Comparison of ENCODE assay signal across 15 mouse cellular contexts in the genomic region with DNA sequence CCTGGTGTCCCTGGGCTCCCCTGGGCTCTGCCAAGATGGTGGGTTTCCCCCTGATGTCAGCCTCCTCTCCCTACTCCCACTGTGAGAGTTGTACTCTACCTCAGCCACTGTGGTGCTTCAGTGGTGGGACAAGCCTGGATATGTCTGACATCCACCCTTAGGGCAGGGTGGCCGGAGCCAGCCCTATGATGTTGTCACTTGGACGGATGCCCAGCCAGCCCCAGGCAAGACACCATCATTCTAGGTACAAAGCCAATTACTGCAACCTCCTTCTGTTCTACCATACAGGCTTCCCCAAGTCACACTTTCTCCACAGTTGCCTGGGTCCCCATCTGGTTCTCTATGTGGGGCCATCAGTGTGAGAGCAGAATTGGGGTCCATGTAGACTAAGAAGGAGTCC.
DNase-seq lines count a peak whose midpoint lies in the region.
"Had no signal": no experiment of that assay in that cellular context is flagged by ENCODE, and none has a peak within 500 bp of the region (broad histone marks: within the 10 kb centered on the region; RNA-seq: fewer than 3 reads in every experiment).

No protein-coding gene starts in this region.

- no peaks in the 10 kb centered on the region for H3K27me3 ChIP-seq in limb, embryonic 10.5 days (ENCODE audit: low read depth, poor library complexity, severe bottlenecking)
- H3K27me3 ChIP-seq: lung, embryonic 15.5 days; midbrain, embryonic 15.5 days; neural tube, embryonic 13.5 days had no signal

- intact Hi-C loops in heart, postnatal 14 days (cut with DNase I), result no loop called here
- intact Hi-C loops in left cerebral cortex, postnatal 14 days (cut with DNase I), result no loop called here

- no peaks in the 10 kb centered on the region for H3K36me3 ChIP-seq in limb, embryonic 10.5 days
- H3K36me3 ChIP-seq: G1E; heart, embryonic 10.5 days; lung, embryonic 15.5 days; midbrain, embryonic 15.5 days; neural tube, embryonic 13.5 days had no signal

- WGBS in limb, embryonic 10.5 days, result 76% methylated on average over 2 of the region's 2 CpGs

- H3K9me3 ChIP-seq in limb, embryonic 10.5 days (replicated peaks), result no peaks in the 10 kb centered on the region
- H3K9me3 ChIP-seq: G1E; heart, embryonic 10.5 days; lung, embryonic 15.5 days; midbrain, embryonic 15.5 days; neural tube, embryonic 13.5 days had no signal

- H3K4me3 ChIP-seq in limb, embryonic 10.5 days, result no peak overlapping the region
- H3K4me3 ChIP-seq: heart, embryonic 10.5 days; lung, embryonic 15.5 days; midbrain, embryonic 15.5 days; neural tube, embryonic 13.5 days had no signal

- peaks cover 30% of the 10 kb centered on the region for H3K4me1 ChIP-seq in limb, embryonic 10.5 days
- H3K4me1 ChIP-seq: lung, embryonic 15.5 days; midbrain, embryonic 15.5 days had no signal

- 0 out of 2 replicates have a peak overlapping the region, but pooled peaks have one; percentile 50 for H3K27ac ChIP-seq in limb, embryonic 10.5 days
- H3K27ac ChIP-seq: heart, embryonic 10.5 days; lung, embryonic 15.5 days; midbrain, embryonic 15.5 days; neural tube, embryonic 13.5 days had no signal

- DNase-seq in heart, adult 11 months, result peak; percentile 82
- no peak for DNase-seq in heart, postnatal 14 days
- peak; percentile 20 for DNase-seq in retina, postnatal 1 day
- no peak for DNase-seq in retina, embryonic 14.5 days (ENCODE audit: low spot score)
- DNase-seq in cerebellum, adult 18-20 months, result peak; percentile 65 to 73
- no peak for DNase-seq in limb, embryonic 10.5 days (ENCODE audit: low spot score)
- DNase-seq in left cerebral cortex, postnatal 14 days (ENCODE audit: low spot score in 2 of 2), result no peak
- no peak for DNase-seq in left cerebral cortex, adult 8-10 months (ENCODE audit: low spot score in 2 of 2)
- DNase-seq: embryo, embryonic 11 days; gastrocnemius, postnatal 10 days had no signal

Comparison
In these comparisons a context has a peak if more than half of its experiments do, and no peak if none do; other contexts are left out.
1. DNase-seq: peak in heart, adult 11 months (single experiment), retina, postnatal 1 day (single experiment) and cerebellum, adult 18-20 months (2 of 2); none in heart, postnatal 14 days (0 of 2), retina, embryonic 14.5 days (single experiment), limb, embryonic 10.5 days (single experiment), left cerebral cortex, postnatal 14 days (0 of 2) and left cerebral cortex, adult 8-10 months (0 of 2).